Mouse (Mus musculus) gastrocnemius, adult 2 months (tissue): ENCODE results near the gene Camkk1. TPM values are rescaled to one million over a fixed set of nuclear protein-coding genes. Genes with fewer than 3 reads are reported as not detected.

Experiments used
- DNase-seq: peaks from one replicate; pipeline ENCODE4 v3.0.0; 2022
- H3K27ac ChIP-seq: fragments of 200-600 bp; 2 replicates; pipeline ENCODE4 v1.8.1; 2022; ENCODE audit warnings: mild to moderate bottlenecking
- H3K4me3 ChIP-seq: fragments of 200-600 bp; 2 replicates; pipeline ENCODE4 v1.8.1; 2022; ENCODE audit warnings: mild to moderate bottlenecking, moderate library complexity
- CTCF ChIP-seq: fragments of 200-600 bp; IDR thresholded peaks from 2 replicates; pipeline ENCODE4 v1.8.1; 2022; ENCODE audit warnings: antibody characterized with exemption, mild to moderate bottlenecking, moderate library complexity
- intact Hi-C: fragments of 180-260 bp; cut with DNase I; formaldehyde crosslinking; loops from one replicate; pipeline ENCODE4 v1.15.1; 2025
- long read RNA-seq, 2 experiments: library from polyadenylated mRNA; stranded (forward); transcript quantifications; one replicate each; pipeline ENCODE4 v2.0.0; 2021
- total RNA-seq, 2 experiments: library from RNA; stranded (reverse); gene quantifications; 2 replicates each; pipeline ENCODE4 v1.2.3; 2021

Gene Camkk1
- total RNA-seq: under 1 TPM; 0.43 to 0.89 TPM
- long read RNA-seq, experiment 1, partial matches to known transcripts: 2 of 4 reads
- long read RNA-seq, experiment 1, other reads (novel, unspliced or antisense): 1 of 4 reads
- long read RNA-seq, experiment 2, partial matches to known transcripts: 0 of 1 reads
- long read RNA-seq, experiment 2, other reads (novel, unspliced or antisense): 0 of 1 reads

DNA sequence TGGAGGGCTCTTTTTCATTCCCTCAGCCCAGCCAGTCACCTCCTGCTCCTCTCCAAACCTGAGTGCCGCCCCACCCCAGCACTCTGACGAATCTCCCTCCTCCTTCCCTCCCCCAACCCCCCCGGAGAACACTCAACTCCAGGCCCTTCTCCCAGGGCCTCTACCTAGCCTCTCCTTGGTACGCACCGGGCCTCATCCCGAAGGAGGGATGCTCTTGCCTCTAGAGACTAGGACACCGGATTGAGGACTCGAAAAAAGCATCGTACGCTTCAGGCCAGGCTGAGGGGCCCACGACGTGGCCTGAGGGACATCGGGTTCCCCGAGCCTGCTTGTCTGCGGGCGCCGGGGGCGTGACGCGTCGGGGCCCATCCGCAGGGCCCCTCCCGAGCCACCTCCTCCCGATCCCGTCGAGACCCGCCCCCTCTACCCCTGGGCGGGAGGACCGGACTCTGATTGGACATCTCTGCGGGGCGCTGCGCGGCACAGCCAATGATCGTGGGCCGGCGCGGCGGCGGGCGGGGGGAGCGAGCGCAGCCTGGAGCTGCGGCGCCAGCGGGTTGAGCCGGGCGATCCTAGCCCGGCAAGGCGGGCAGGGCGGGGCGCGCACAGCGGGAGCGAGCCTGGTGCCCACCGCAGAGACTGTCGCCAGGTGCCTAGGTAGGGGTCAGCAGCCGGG lies at the start of gene Camkk1:
TSS of gene Camkk1 (plus strand) at position 538 of the 676 bp plus-strand sequence.
- peak; percentile 97 for DNase-seq
- intact Hi-C loops: no loop called here
- peak within 1 kb of the TSS; percentile 72 for H3K27ac ChIP-seq
- TF ChIP-seq CTCF: no peak
- H3K4me3 ChIP-seq: peak within 1 kb of the TSS; percentile 94

DNA sequence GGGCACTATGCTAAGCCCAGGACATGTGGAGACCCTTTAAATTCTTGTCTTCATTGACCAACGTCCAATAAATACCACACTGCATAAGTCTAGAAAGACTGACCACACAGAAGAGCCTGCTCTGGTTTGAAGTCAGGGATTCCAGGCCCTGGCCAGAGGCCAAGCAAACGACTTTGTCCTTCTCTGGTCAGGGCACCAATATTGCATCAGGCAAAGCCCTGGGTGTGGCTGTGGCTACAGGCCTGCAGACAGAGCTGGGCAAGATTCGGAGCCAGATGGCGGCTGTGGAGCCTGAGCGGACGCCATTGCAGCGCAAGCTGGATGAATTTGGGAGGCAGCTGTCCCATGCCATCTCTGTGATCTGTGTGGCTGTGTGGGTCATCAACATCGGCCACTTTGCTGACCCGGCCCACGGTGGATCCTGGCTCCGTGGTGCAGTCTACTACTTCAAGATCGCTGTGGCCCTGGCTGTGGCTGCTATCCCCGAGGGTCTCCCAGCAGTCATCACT lies 43.8 kb upstream of the Camkk1 start:
- H3K27ac ChIP-seq: no peak overlapping the region
- intact Hi-C loops: no loop called here
- no peak for DNase-seq
- no peak for TF ChIP-seq CTCF
- no peak overlapping the region for H3K4me3 ChIP-seq

DNA sequence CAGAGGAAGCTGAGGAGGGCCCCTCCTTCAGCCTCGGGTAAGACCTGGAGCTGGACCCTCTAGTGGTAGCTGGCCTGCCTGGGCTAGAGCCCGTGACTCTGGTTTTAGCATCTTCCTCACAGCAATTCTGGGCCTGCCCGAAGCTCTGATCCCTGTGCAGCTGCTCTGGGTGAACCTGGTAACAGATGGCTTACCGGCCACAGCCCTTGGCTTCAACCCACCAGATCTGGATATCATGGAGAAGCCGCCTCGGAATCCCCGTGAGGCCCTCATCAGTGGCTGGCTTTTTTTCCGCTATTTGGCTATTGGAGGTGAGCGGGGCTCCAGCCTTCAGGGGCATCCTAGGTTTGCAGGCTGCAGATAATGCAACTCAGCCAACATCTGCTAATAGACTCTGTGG lies 36.3 kb upstream of the Camkk1 start:
- no peak overlapping the region for H3K27ac ChIP-seq

DNA sequence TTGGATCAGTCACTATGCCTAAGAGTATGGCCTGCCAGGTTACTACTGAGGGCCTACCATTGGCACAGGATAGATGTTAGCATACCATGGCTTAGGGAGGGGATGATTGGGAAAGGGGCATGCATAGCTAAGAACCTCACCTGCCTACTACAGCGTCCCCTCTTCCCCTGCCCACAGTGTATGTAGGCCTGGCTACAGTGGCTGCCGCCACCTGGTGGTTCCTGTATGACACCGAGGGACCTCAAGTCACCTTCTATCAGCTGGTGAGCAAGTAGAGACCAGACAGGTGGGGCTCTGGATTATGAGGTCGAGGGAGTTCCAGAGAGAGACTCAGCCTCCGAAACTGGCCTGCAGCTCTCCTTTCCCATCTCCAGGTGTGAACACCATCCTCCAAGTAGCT lies 35.5 kb upstream of the Camkk1 start:
- intact Hi-C loops: loop anchor here (5.0 kb wide), 1 partner anchor 56 kb away; no protein-coding TSS in a partner anchor
- Histone ChIP-seq H3K4me3 (no peak overlapping the region), H3K27ac (no peak overlapping the region)
- DNase-seq: no peak
- TF ChIP-seq CTCF: peak; percentile 55

More for the DNA sequence above, 36.3 kb upstream of the Camkk1 start:
- no peak for TF ChIP-seq CTCF
- DNase-seq: no peak
- intact Hi-C loops: loop anchor here (5.0 kb wide), 1 partner anchor 55 kb away; no protein-coding TSS in a partner anchor
- no peak overlapping the region for H3K4me3 ChIP-seq

DNA sequence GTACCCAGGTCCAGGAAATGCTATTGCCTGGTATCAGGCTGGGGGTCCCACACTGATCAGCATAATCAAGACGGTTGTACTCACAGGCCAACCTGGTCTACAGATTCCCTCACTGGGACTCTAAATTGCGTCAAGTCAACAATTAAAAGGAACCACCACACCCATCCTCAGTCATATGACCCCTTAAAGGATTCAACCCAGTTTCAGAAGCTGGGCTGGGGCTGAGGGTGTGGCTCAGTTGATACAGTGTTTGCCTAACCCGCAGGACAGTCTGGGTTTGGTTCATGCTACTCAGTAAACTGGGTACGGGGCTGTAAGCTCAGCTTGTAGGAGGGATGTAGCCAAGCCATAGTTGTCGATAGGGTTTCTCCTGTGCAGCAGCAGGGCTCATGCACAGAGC lies 32.1 kb upstream of the Camkk1 start:
- H3K4me3 ChIP-seq: no peak overlapping the region
- DNase-seq: no peak
- TF ChIP-seq CTCF: no peak
- intact Hi-C loops: no loop called here
- peak overlapping the region; percentile 43; the same call in 1 of the 2 replicates for H3K27ac ChIP-seq

DNA sequence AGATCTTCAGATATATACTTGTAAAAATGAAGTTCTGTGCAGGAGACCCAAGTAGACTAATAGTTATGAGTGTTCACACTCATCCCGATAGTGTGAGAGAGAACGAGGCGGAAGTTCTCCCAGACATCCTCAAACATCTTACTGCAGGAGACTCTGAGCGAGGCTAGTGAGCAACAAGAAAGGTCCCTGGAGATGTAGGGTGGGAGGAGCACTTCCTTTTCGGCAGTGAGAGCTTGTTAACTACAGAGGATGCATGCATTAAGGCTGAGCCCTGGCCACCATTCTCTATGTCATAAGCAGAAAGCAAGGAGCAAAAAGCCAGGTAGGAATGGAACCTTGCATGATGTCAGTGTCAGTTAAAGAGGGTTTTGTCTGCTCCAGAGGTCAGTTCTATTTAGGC lies 31.6 kb upstream of the Camkk1 start:
- no peak for TF ChIP-seq CTCF
- Histone ChIP-seq H3K4me3 (no peak overlapping the region), H3K27ac (peak overlapping the region; percentile 43)
- no peak for DNase-seq
- intact Hi-C loops: no loop called here

DNA sequence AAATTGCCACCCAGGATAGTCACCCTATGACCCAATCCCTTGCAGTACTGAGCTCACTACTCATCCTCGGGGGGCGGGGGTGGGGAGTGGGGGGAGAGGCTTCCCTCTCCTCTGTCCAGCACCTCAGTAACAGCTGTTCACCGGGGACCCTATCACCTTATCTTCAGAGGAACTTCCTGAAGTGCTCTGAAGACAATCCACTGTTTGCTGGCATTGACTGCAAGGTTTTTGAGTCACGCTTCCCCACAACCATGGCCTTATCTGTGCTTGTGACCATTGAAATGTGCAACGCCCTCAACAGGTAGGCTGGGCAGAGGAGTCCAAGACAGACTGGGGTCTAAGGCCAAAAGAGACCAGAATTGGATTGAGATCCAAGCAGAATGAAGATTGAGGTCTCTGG lies 31.0 kb upstream of the Camkk1 start:
- Histone ChIP-seq H3K4me3 (no peak overlapping the region), H3K27ac (peak overlapping the region; percentile 43; the same call in 1 of the 2 replicates)
- no peak for DNase-seq
- intact Hi-C loops: no loop called here
- no peak for TF ChIP-seq CTCF

DNA sequence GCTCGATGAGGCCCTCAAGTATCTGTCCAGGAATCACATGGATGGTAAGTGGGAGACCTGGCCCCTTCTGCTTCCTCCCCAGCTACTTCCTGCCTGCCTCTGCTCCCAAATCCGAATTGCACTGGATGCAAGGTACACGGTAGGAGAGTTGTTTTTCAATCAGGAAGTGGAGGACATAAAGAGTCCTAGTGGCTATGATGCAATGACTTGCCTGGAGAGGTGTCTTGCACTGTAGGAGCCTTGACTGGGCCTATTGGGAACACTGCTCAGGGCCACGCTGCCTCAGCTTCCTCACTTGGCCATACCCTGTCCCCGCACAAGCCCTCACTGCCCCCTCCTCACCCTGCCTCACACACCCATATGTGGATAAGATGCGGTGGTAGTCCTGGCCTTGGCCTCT lies 29.8 kb upstream of the Camkk1 start:
- TF ChIP-seq CTCF: no peak
- Histone ChIP-seq H3K4me3 (no peak overlapping the region), H3K27ac (no peak overlapping the region)
- intact Hi-C loops: no loop called here
- DNase-seq: no peak

DNA sequence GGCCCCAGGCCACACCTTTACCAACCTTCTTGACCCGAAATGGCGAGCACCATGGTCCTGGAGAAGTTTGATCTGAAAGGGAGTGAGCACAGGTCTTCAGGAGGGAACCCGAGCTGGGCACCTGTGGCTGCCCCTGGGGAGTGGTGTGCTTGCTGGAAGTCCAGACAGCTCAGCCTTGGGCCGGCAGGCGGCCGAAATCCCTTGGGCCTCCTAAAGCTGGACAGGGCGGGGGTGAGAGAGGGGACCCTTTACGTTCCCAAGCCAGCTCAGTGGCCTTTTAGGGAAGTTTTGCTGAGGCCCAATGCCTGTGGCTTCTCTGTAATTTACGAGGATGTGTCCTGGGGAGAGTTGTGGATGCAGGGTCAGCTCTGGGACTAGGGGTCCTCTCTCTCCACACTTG lies 28.1 kb upstream of the Camkk1 start:
- no peak overlapping the region for H3K27ac ChIP-seq
- DNase-seq: no peak
- no peak overlapping the region for H3K4me3 ChIP-seq
- TF ChIP-seq CTCF: no peak
- intact Hi-C loops: no loop called here

DNA sequence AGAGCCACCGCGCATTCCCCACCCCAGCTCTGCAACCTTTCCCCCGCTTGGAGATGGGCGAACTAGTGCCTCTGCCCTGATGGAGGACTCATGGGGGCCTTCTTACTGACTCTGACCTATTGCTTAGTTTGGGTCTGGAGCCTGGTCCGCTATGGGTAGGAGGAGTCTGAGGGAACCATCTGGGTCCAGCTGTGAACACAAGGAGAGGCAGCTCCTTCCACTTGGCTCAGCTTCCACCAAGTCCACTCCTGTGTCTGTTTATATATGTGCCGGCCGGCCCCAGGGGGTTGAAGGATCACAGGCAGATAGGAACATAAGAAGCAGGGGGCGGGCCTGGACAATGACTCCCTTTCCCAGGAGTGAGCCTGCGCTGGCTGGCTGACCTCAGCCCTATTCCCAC lies 26.8 kb upstream of the Camkk1 start:
- TF ChIP-seq CTCF: no peak
- intact Hi-C loops: no loop called here
- Histone ChIP-seq H3K4me3 (no peak overlapping the region), H3K27ac (no peak overlapping the region)
- no peak for DNase-seq

DNA sequence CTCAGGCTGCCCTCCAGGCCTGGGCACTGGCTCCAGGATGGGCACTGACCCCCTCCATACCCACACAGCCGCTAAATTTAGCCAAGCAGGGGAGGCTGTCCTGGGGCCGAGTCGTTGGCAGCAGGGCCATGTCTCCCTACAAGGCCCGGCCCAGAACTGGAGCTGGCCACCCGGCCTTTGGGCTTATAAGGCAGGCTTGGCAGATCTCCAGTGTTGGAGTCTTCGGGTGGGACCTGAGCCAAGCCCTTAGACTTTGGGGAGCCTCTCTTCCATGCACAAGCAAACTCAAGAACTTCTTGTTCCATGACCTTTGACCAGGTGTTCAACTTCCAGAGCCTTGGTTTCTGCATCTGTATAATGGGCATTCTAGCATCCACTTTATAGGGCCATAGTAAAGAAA lies 22.5 kb upstream of the Camkk1 start:
- no peak for DNase-seq
- intact Hi-C loops: no loop called here
- no peak overlapping the region for H3K27ac ChIP-seq
- no peak for TF ChIP-seq CTCF
- no peak overlapping the region for H3K4me3 ChIP-seq

DNA sequence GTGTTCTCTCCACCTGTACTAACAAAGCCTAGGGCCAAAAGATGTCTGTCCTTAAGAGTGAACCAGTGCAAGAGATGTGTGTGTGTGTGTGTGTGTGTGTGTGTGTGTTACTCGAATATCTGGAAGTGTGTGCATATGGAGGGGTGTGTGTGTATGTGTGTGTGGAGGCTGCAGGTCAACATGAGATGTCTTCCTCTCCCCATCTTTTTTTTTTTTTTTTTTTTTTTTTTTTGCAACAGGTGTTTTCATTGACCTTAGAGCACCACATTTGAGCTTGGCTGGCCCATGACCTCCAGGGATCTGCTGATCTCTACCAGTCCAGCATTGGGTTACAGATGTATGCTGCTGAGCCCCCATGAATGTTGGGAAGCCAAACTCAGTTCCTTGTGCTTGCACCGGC lies 22.0 kb upstream of the Camkk1 start:
- no peak for TF ChIP-seq CTCF
- no peak overlapping the region for H3K27ac ChIP-seq
- H3K4me3 ChIP-seq: no peak overlapping the region
- intact Hi-C loops: no loop called here
- DNase-seq: no peak

DNA sequence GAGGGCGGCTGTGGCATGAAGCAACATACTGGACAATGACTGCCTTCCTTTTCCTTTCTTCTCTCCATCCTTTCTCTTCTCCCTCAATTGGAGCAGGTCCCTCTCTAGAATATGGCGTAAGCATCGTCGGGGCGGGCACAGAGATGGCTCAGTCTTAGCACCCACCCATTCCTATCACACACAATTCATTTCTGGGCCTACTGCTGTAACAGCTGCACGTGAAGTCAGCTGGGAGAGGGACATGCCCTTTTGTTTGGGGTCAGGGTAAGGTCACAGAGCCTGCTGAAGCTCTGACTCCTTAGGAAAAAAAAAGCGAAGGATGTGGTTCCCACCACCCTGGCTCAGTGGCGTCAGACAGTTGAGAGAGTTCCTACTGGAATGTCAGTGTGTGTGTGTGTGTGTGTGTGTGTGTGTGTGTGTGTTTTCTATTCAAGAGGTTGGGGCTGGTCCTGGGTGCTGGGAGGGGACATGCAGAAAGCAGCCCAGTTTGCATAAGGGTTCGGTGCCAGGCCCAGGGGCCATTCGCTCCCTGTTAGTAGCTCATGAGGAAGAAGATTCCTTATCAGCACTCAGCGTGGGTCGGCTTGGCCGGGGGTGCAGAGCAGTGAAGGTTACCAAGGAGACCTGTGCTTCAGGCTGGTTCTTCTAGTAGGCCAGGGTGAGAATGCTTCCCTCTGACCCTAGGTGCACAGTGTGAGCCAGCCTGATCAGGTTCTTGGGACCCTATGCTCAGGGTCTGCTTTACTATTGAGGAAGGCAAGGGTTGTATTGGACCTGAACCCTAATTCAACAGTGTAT lies 21.1 kb upstream of the Camkk1 start:
- no peak for DNase-seq
- H3K4me3 ChIP-seq: no peak overlapping the region
- intact Hi-C loops: no loop called here
- no peak for TF ChIP-seq CTCF
- H3K27ac ChIP-seq: no peak overlapping the region
